Mouse (Mus musculus): ENCODE data around the gene Rab1a.
A peak's percentile ranks its signal among the peaks of the same experiment; 100 is the strongest.

Gene Rab1a

GRCm38 (mm10) chr11:20229311-20229710 lies 28.1 kb downstream of the Rab1a start:
- H3K27me3 ChIP-seq (ENCODE audit: insufficient read depth, low read length) = no peaks in the 10 kb centered on the region
- peaks cover 83% of the 10 kb centered on the region for H3K36me3 ChIP-seq (ENCODE audit: insufficient read depth, low read length)
- H3K9me3 ChIP-seq (ENCODE audit: low read length) = no peaks in the 10 kb centered on the region
- peak overlapping the region; percentile 37 for H3K4me3 ChIP-seq (replicated peaks; ENCODE audit: low read length)
- TF ChIP-seq CTCF (conservative IDR thresholded peaks at IDR 0.05; ENCODE audit: low read length) = no peak
- TF ChIP-seq POU5F1 (IDR thresholded peaks at IDR 0.05; ENCODE audit: borderline replicate concordance, low read length) = no peak
- no peak for TF ChIP-seq NANOG (IDR thresholded peaks at IDR 0.05; ENCODE audit: borderline replicate concordance, low read length)
- H3K4me1 ChIP-seq (replicated peaks; ENCODE audit: low read depth, low read length) = peaks cover 90% of the 10 kb centered on the region

- Histone ChIP-seq H3K4me3 (replicated peaks; ENCODE audit: low read length) (0 out of 2 replicates have a peak overlapping the region, but pooled peaks have one; percentile 37), H3K27me3 (ENCODE audit: insufficient read depth, low read length) (no peaks in the 10 kb centered on the region), H3K4me1 (replicated peaks; ENCODE audit: low read depth, low read length) (peaks cover 90% of the 10 kb centered on the region), H3K9me3 (ENCODE audit: low read length) (no peaks in the 10 kb centered on the region), H3K36me3 (ENCODE audit: insufficient read depth, low read length) (peaks cover 83% of the 10 kb centered on the region)
- TF ChIP-seq POU5F1 (IDR thresholded peaks at IDR 0.05; ENCODE audit: borderline replicate concordance, low read length) (no peak), NANOG (IDR thresholded peaks at IDR 0.05; ENCODE audit: borderline replicate concordance, low read length) (no peak), CTCF (conservative IDR thresholded peaks at IDR 0.05; ENCODE audit: low read length) (no peak)
Observed at GRCm38 (mm10) chr11:20230286-20230685, 29.1 kb downstream of the Rab1a start.

GRCm38 (mm10) chr11:20231128-20231878 lies 30.1 kb downstream of the Rab1a start:
- Histone ChIP-seq H3K4me1 (replicated peaks; ENCODE audit: low read depth, low read length) (peaks cover 89% of the 10 kb centered on the region), H3K36me3 (ENCODE audit: insufficient read depth, low read length) (peaks cover 83% of the 10 kb centered on the region), H3K9me3 (ENCODE audit: low read length) (no peaks in the 10 kb centered on the region), H3K27me3 (ENCODE audit: insufficient read depth, low read length) (no peaks in the 10 kb centered on the region), H3K4me3 (replicated peaks; ENCODE audit: low read length) (peak overlapping the region; percentile 17; the same call in 1 of the 2 replicates)
- TF ChIP-seq POU5F1 (IDR thresholded peaks at IDR 0.05; ENCODE audit: borderline replicate concordance, low read length) (peak; percentile 92), NANOG (IDR thresholded peaks at IDR 0.05; ENCODE audit: borderline replicate concordance, low read length) (peak; percentile 99), CTCF (conservative IDR thresholded peaks at IDR 0.05; ENCODE audit: low read length) (peak; percentile 31)

GRCm38 (mm10) chr11:20232016-20232755 lies 31.0 kb downstream of the Rab1a start:
- no peak for TF ChIP-seq NANOG (IDR thresholded peaks at IDR 0.05; ENCODE audit: borderline replicate concordance, low read length)
- TF ChIP-seq CTCF (conservative IDR thresholded peaks at IDR 0.05; ENCODE audit: low read length) = no peak
- no peak for TF ChIP-seq POU5F1 (IDR thresholded peaks at IDR 0.05; ENCODE audit: borderline replicate concordance, low read length)
- Histone ChIP-seq H3K4me1 (replicated peaks; ENCODE audit: low read depth, low read length) (peaks cover 90% of the 10 kb centered on the region), H3K36me3 (ENCODE audit: insufficient read depth, low read length) (peaks cover 85% of the 10 kb centered on the region), H3K27me3 (ENCODE audit: insufficient read depth, low read length) (no peaks in the 10 kb centered on the region), H3K9me3 (ENCODE audit: low read length) (no peaks in the 10 kb centered on the region), H3K4me3 (replicated peaks; ENCODE audit: low read length) (no peak overlapping the region; the same call in 1 of the 2 replicates)

GRCm38 (mm10) chr11:20234233-20234632 lies 33.0 kb downstream of the Rab1a start:
- peaks cover 90% of the 10 kb centered on the region for H3K4me1 ChIP-seq (replicated peaks; ENCODE audit: low read depth, low read length)
- H3K4me3 ChIP-seq (replicated peaks; ENCODE audit: low read length) = 0 out of 2 replicates have a peak overlapping the region, but pooled peaks have one; percentile 5
- no peaks in the 10 kb centered on the region for H3K9me3 ChIP-seq (ENCODE audit: low read length)
- peaks cover 85% of the 10 kb centered on the region for H3K36me3 ChIP-seq (ENCODE audit: insufficient read depth, low read length)
- H3K27me3 ChIP-seq (ENCODE audit: insufficient read depth, low read length) = no peaks in the 10 kb centered on the region
- TF ChIP-seq POU5F1 (IDR thresholded peaks at IDR 0.05; ENCODE audit: borderline replicate concordance, low read length) = no peak
- TF ChIP-seq CTCF (conservative IDR thresholded peaks at IDR 0.05; ENCODE audit: low read length) = peak; percentile 58

GRCm38 (mm10) chr11:20237018-20237417 lies 35.8 kb downstream of the Rab1a start:
- Histone ChIP-seq H3K4me3 (replicated peaks; ENCODE audit: low read length) (no peak overlapping the region), H3K27me3 (ENCODE audit: insufficient read depth, low read length) (no peaks in the 10 kb centered on the region), H3K4me1 (replicated peaks; ENCODE audit: low read depth, low read length) (peaks cover 99% of the 10 kb centered on the region), H3K9me3 (ENCODE audit: low read length) (no peaks in the 10 kb centered on the region), H3K36me3 (ENCODE audit: insufficient read depth, low read length) (peaks cover 100% of the 10 kb centered on the region)
- TF ChIP-seq NANOG (IDR thresholded peaks at IDR 0.05; ENCODE audit: borderline replicate concordance, low read length) = no peak
- no peak for TF ChIP-seq CTCF (conservative IDR thresholded peaks at IDR 0.05; ENCODE audit: low read length)
- TF ChIP-seq POU5F1 (IDR thresholded peaks at IDR 0.05; ENCODE audit: borderline replicate concordance, low read length) = no peak

GRCm38 (mm10) chr11:20237976-20238375 lies 36.7 kb downstream of the Rab1a start:
- H3K4me1 ChIP-seq (replicated peaks; ENCODE audit: low read depth, low read length) = peaks cover 99% of the 10 kb centered on the region
- H3K27me3 ChIP-seq (ENCODE audit: insufficient read depth, low read length) = no peaks in the 10 kb centered on the region
- H3K4me3 ChIP-seq (replicated peaks; ENCODE audit: low read length) = no peak overlapping the region
- peaks cover 99% of the 10 kb centered on the region for H3K36me3 ChIP-seq (ENCODE audit: insufficient read depth, low read length)
- TF ChIP-seq POU5F1 (IDR thresholded peaks at IDR 0.05; ENCODE audit: borderline replicate concordance, low read length) = no peak
- no peak for TF ChIP-seq CTCF (conservative IDR thresholded peaks at IDR 0.05; ENCODE audit: low read length)
- TF ChIP-seq NANOG (IDR thresholded peaks at IDR 0.05; ENCODE audit: borderline replicate concordance, low read length) = no peak
- H3K9me3 ChIP-seq (ENCODE audit: low read length) = no peaks in the 10 kb centered on the region

GRCm38 (mm10) chr11:20239279-20239861 lies 38.1 kb downstream of the Rab1a start:
- Histone ChIP-seq H3K4me3 (replicated peaks; ENCODE audit: low read length) (peak overlapping the region; percentile 37; the same call in 1 of the 2 replicates), H3K36me3 (ENCODE audit: insufficient read depth, low read length) (peaks cover 93% of the 10 kb centered on the region), H3K9me3 (ENCODE audit: low read length) (no peaks in the 10 kb centered on the region), H3K4me1 (replicated peaks; ENCODE audit: low read depth, low read length) (peaks cover 99% of the 10 kb centered on the region), H3K27me3 (ENCODE audit: insufficient read depth, low read length) (no peaks in the 10 kb centered on the region)
- no peak for TF ChIP-seq CTCF (conservative IDR thresholded peaks at IDR 0.05; ENCODE audit: low read length)
- TF ChIP-seq POU5F1 (IDR thresholded peaks at IDR 0.05; ENCODE audit: borderline replicate concordance, low read length) = no peak
- TF ChIP-seq NANOG (IDR thresholded peaks at IDR 0.05; ENCODE audit: borderline replicate concordance, low read length) = no peak
